In genomic region chr14:52019051-52019589, GRCm38 (mm10) we compare ENCODE assay signal across 8 mouse cellular contexts. TPM values are rescaled to one million over a fixed set of nuclear protein-coding genes. Genes with fewer than 3 reads are reported as not detected.
DNase-seq lines count a peak whose midpoint lies in the region; ATAC-seq lines count a peak whose summit lies in the region.

No protein-coding gene starts in this region.

- no peaks in the 10 kb centered on the region for H3K9me3 ChIP-seq in kidney, embryonic 15.5 days (replicated peaks)
- H3K9me3 ChIP-seq in hindbrain, embryonic 16.5 days (ENCODE audit: control insufficient read depth, low read length), result no peaks in the 10 kb centered on the region
- no peaks in the 10 kb centered on the region for H3K9me3 ChIP-seq in midbrain, embryonic 15.5 days

- peak overlapping the region; percentile 68 for H3K4me3 ChIP-seq in kidney, embryonic 15.5 days (replicated peaks)
- peak overlapping the region; percentile 68 for H3K4me3 ChIP-seq in hindbrain, embryonic 16.5 days (ENCODE audit: low read length)
- H3K4me3 ChIP-seq in midbrain, embryonic 15.5 days, result peak overlapping the region; percentile 72

- no peak for ATAC-seq in kidney, embryonic 15.5 days (replicated peaks; ENCODE audit: low FRiP score)
- ATAC-seq in common myeloid progenitor, adult 5-6 weeks (replicated peaks; ENCODE audit: low read depth, poor library complexity, severe bottlenecking), result peak; percentile 41
- ATAC-seq in hindbrain, embryonic 16.5 days, result no peak; the same call in 1 of the 2 replicates
- ATAC-seq in midbrain, embryonic 15.5 days (replicated peaks), result no peak; the same call in 1 of the 2 replicates

- no peaks in the 10 kb centered on the region for H3K27me3 ChIP-seq in kidney, embryonic 15.5 days
- no peaks in the 10 kb centered on the region for H3K27me3 ChIP-seq in hindbrain, embryonic 16.5 days (replicated peaks; ENCODE audit: control insufficient read depth, insufficient read depth, low read length)
- H3K27me3 ChIP-seq in midbrain, embryonic 15.5 days (replicated peaks), result no peaks in the 10 kb centered on the region

- H3K36me3 ChIP-seq in kidney, embryonic 15.5 days, result no peaks in the 10 kb centered on the region
- H3K36me3 ChIP-seq in hindbrain, embryonic 16.5 days (ENCODE audit: control insufficient read depth, insufficient read depth, low read length), result no peaks in the 10 kb centered on the region
- no peaks in the 10 kb centered on the region for H3K36me3 ChIP-seq in midbrain, embryonic 15.5 days (replicated peaks)

- no peak for DNase-seq in kidney, adult 8-10 months
- no peak for DNase-seq in frontal cortex, postnatal 14 days (ENCODE audit: low spot score in 2 of 2)
- DNase-seq in cerebellum, postnatal 36 days, result no peak
- no peak for DNase-seq in frontal cortex, postnatal 36 days (ENCODE audit: low spot score in 2 of 2)

- peaks cover 70% of the 10 kb centered on the region for H3K4me1 ChIP-seq in kidney, embryonic 15.5 days
- H3K4me1 ChIP-seq in hindbrain, embryonic 16.5 days (ENCODE audit: control insufficient read depth, insufficient read depth, low read depth, low read length), result peaks cover 35% of the 10 kb centered on the region
- peaks cover 55% of the 10 kb centered on the region for H3K4me1 ChIP-seq in midbrain, embryonic 15.5 days

- peak overlapping the region; percentile 99 for H3K27ac ChIP-seq in kidney, embryonic 15.5 days
- peak overlapping the region; percentile 98 for H3K27ac ChIP-seq in hindbrain, embryonic 16.5 days (ENCODE audit: low read depth, low read length)
- peak overlapping the region; percentile 98 for H3K27ac ChIP-seq in midbrain, embryonic 15.5 days

- H3K9ac ChIP-seq in kidney, embryonic 15.5 days, result peak overlapping the region; percentile 87
- peak overlapping the region; percentile 91 for H3K9ac ChIP-seq in hindbrain, embryonic 16.5 days (ENCODE audit: low read depth, low read length)
- peak overlapping the region; percentile 52 for H3K9ac ChIP-seq in midbrain, embryonic 15.5 days

- H3K4me2 ChIP-seq in kidney, embryonic 15.5 days, result peak overlapping the region; percentile 66
- H3K4me2 ChIP-seq in hindbrain, embryonic 16.5 days (ENCODE audit: low read length), result peak overlapping the region; percentile 73
- peak overlapping the region; percentile 54 for H3K4me2 ChIP-seq in midbrain, embryonic 15.5 days

- WGBS in kidney, embryonic 15.5 days, result 28% methylated on average over 12 of the region's 12 CpGs
- 28% methylated on average over 12 of the region's 12 CpGs for WGBS in hindbrain, embryonic 16.5 days
- 29% methylated on average over 12 of the region's 12 CpGs for WGBS in midbrain, embryonic 15.5 days

RNA-seq across cellular contexts. Expression of gene Zfp219, which starts 1.4 kb away (rescaled TPM):
- 38.5 and 43.8 TPM in 2 replicates for polyA plus RNA-seq in kidney, embryonic 15.5 days (2015; fragmentation: Nextera tagmentation; extraction: Ambion mirVana)
- 9.8 and 14.0 TPM in 2 replicates for total RNA-seq in common myeloid progenitor, adult 5-6 weeks (2017)
- 23.7 and 28.0 TPM in 2 replicates for polyA plus RNA-seq in hindbrain, embryonic 16.5 days (2015; fragmentation: Nextera tagmentation; extraction: Ambion mirVana)
- 45.9 and 54.5 TPM in 2 replicates for polyA plus RNA-seq in midbrain, embryonic 15.5 days (2015; fragmentation: Nextera tagmentation; extraction: Ambion mirVana)

RNA-seq across cellular contexts. Expression of gene Tmem253, which starts 3.7 kb away (rescaled TPM):
- polyA plus RNA-seq in kidney, embryonic 15.5 days (2015; fragmentation: Nextera tagmentation; extraction: Ambion mirVana), result 0.93 and 1.1 TPM in 2 replicates
- not detected in 2 replicates for total RNA-seq in common myeloid progenitor, adult 5-6 weeks (2017)
- polyA plus RNA-seq in hindbrain, embryonic 16.5 days (2015; fragmentation: Nextera tagmentation; extraction: Ambion mirVana), result 0.39 and 0.51 TPM in 2 replicates
- 0.50 and 0.78 TPM in 2 replicates for polyA plus RNA-seq in midbrain, embryonic 15.5 days (2015; fragmentation: Nextera tagmentation; extraction: Ambion mirVana)

RNA-seq across cellular contexts. Expression of gene Olfr221, which starts 23.1 kb away (rescaled TPM):
- polyA plus RNA-seq in kidney, embryonic 15.5 days (2015; fragmentation: Nextera tagmentation; extraction: Ambion mirVana), result not detected in 2 replicates
- total RNA-seq in common myeloid progenitor, adult 5-6 weeks (2017), result not detected in 2 replicates
- not detected in 2 replicates for polyA plus RNA-seq in hindbrain, embryonic 16.5 days (2015; fragmentation: Nextera tagmentation; extraction: Ambion mirVana)
- not detected in 2 replicates for polyA plus RNA-seq in midbrain, embryonic 15.5 days (2015; fragmentation: Nextera tagmentation; extraction: Ambion mirVana)

RNA-seq across cellular contexts. Expression of gene Arhgef40, which starts 34.6 kb away (rescaled TPM):
- 86.1 and 105 TPM in 2 replicates for polyA plus RNA-seq in kidney, embryonic 15.5 days (2015; fragmentation: Nextera tagmentation; extraction: Ambion mirVana)
- 27.5 and 32.4 TPM in 2 replicates for total RNA-seq in common myeloid progenitor, adult 5-6 weeks (2017)
- polyA plus RNA-seq in hindbrain, embryonic 16.5 days (2015; fragmentation: Nextera tagmentation; extraction: Ambion mirVana), result 63.4 and 74.4 TPM in 2 replicates
- polyA plus RNA-seq in midbrain, embryonic 15.5 days (2015; fragmentation: Nextera tagmentation; extraction: Ambion mirVana), result 89.2 and 90.9 TPM in 2 replicates
